Mouse (Mus musculus): Measurements from ENCODE around the gene Insl6. TPM values are rescaled to one million over a fixed set of nuclear protein-coding genes. Genes with fewer than 3 reads are reported as not detected.

The Insl6 gene
- polyA plus RNA-seq, 1 experiment from 2014 or later = 19.1 TPM

- H3K9me3 ChIP-seq (ENCODE audit: control insufficient read depth, low read length) = no peaks in the 10 kb centered on the region
- no peaks in the 10 kb centered on the region for H3K4me1 ChIP-seq (ENCODE audit: control insufficient read depth, insufficient read depth, low read length)
- H3K36me3 ChIP-seq (ENCODE audit: control insufficient read depth, insufficient read depth, low read length) = 0 out of 2 replicates have a peak, but pooled peaks cover 3% of the 10 kb centered on the region
- no peak overlapping the region for H3K27ac ChIP-seq (ENCODE audit: low read length)
- no peak for ATAC-seq
- no peak overlapping the region for H3K9ac ChIP-seq (ENCODE audit: low read depth, low read length)
- no peak overlapping the region for H3K4me2 ChIP-seq (ENCODE audit: low read depth, low read length)
- 94% methylated on average over 2 of the region's 2 CpGs for WGBS
- H3K4me3 ChIP-seq (ENCODE audit: low read length) = no peak overlapping the region
- H3K27me3 ChIP-seq (replicated peaks; ENCODE audit: control insufficient read depth, insufficient read depth, low read length) = no peaks in the 10 kb centered on the region
Observed at GRCm38 (mm10) chr19:29302119-29302518, 23.0 kb downstream of the Insl6 start.

- Histone ChIP-seq H3K4me1 (ENCODE audit: control insufficient read depth, insufficient read depth, low read length) (no peaks in the 10 kb centered on the region), H3K9me3 (ENCODE audit: control insufficient read depth, low read length) (no peaks in the 10 kb centered on the region), H3K9ac (ENCODE audit: low read depth, low read length) (no peak overlapping the region), H3K4me3 (ENCODE audit: low read length) (no peak overlapping the region), H3K4me2 (ENCODE audit: low read depth, low read length) (no peak overlapping the region), H3K27me3 (replicated peaks; ENCODE audit: control insufficient read depth, insufficient read depth, low read length) (no peaks in the 10 kb centered on the region), H3K27ac (ENCODE audit: low read length) (no peak overlapping the region), H3K36me3 (ENCODE audit: control insufficient read depth, insufficient read depth, low read length) (0 out of 2 replicates have a peak, but pooled peaks cover 3% of the 10 kb centered on the region)
- ATAC-seq = no peak
- 93% methylated on average over 13 of the region's 13 CpGs for WGBS
Observed at GRCm38 (mm10) chr19:29300919-29301318, 24.2 kb downstream of the Insl6 start.

- Histone ChIP-seq H3K9ac (ENCODE audit: low read depth, low read length) (no peak overlapping the region), H3K9me3 (ENCODE audit: control insufficient read depth, low read length) (no peaks in the 10 kb centered on the region), H3K4me2 (ENCODE audit: low read depth, low read length) (no peak overlapping the region), H3K27me3 (replicated peaks; ENCODE audit: control insufficient read depth, insufficient read depth, low read length) (no peaks in the 10 kb centered on the region), H3K4me3 (ENCODE audit: low read length) (no peak overlapping the region), H3K36me3 (ENCODE audit: control insufficient read depth, insufficient read depth, low read length) (0 out of 2 replicates have a peak, but pooled peaks cover 3% of the 10 kb centered on the region), H3K4me1 (ENCODE audit: control insufficient read depth, insufficient read depth, low read length) (no peaks in the 10 kb centered on the region), H3K27ac (ENCODE audit: low read length) (no peak overlapping the region)
- no peak for ATAC-seq
- WGBS = 92% methylated on average over 1 of the region's 1 CpGs
Observed at GRCm38 (mm10) chr19:29297366-29297765, 27.8 kb downstream of the Insl6 start.

GRCm38 (mm10) chr19:29296166-29296565, 29.0 kb downstream of the Insl6 start:
- no peaks in the 10 kb centered on the region for H3K4me1 ChIP-seq (ENCODE audit: control insufficient read depth, insufficient read depth, low read length)
- H3K27me3 ChIP-seq (replicated peaks; ENCODE audit: control insufficient read depth, insufficient read depth, low read length) = no peaks in the 10 kb centered on the region

GRCm38 (mm10) chr19:29294756-29295155, 30.4 kb downstream of the Insl6 start:
- no peaks in the 10 kb centered on the region for H3K9me3 ChIP-seq (ENCODE audit: control insufficient read depth, low read length)
- no peak for ATAC-seq
- no peak overlapping the region for H3K4me3 ChIP-seq (ENCODE audit: low read length)
- no peak overlapping the region for H3K27ac ChIP-seq (ENCODE audit: low read length)
- no peaks in the 10 kb centered on the region for H3K4me1 ChIP-seq (ENCODE audit: control insufficient read depth, insufficient read depth, low read length)
- H3K27me3 ChIP-seq (replicated peaks; ENCODE audit: control insufficient read depth, insufficient read depth, low read length) = no peaks in the 10 kb centered on the region
- WGBS = 65% methylated on average over 2 of the region's 2 CpGs
- no peak overlapping the region for H3K9ac ChIP-seq (ENCODE audit: low read depth, low read length)
- H3K36me3 ChIP-seq (ENCODE audit: control insufficient read depth, insufficient read depth, low read length) = no peaks in the 10 kb centered on the region
- H3K4me2 ChIP-seq (ENCODE audit: low read depth, low read length) = no peak overlapping the region

More at GRCm38 (mm10) chr19:29296166-29296565, 29.0 kb downstream of the Insl6 start:
- no peak overlapping the region for H3K4me2 ChIP-seq (ENCODE audit: low read depth, low read length)
- H3K36me3 ChIP-seq (ENCODE audit: control insufficient read depth, insufficient read depth, low read length) = 0 out of 2 replicates have a peak, but pooled peaks cover 3% of the 10 kb centered on the region
- H3K27ac ChIP-seq (ENCODE audit: low read length) = no peak overlapping the region
- no peak overlapping the region for H3K4me3 ChIP-seq (ENCODE audit: low read length)
- no peak overlapping the region for H3K9ac ChIP-seq (ENCODE audit: low read depth, low read length)
- no peak for ATAC-seq
- no peaks in the 10 kb centered on the region for H3K9me3 ChIP-seq (ENCODE audit: control insufficient read depth, low read length)

- no peaks in the 10 kb centered on the region for H3K9me3 ChIP-seq (ENCODE audit: control insufficient read depth, low read length)
- no peaks in the 10 kb centered on the region for H3K4me1 ChIP-seq (ENCODE audit: control insufficient read depth, insufficient read depth, low read length)
- no peak overlapping the region for H3K27ac ChIP-seq (ENCODE audit: low read length)
- H3K36me3 ChIP-seq (ENCODE audit: control insufficient read depth, insufficient read depth, low read length) = no peaks in the 10 kb centered on the region
- no peak overlapping the region for H3K9ac ChIP-seq (ENCODE audit: low read depth, low read length)
- no peaks in the 10 kb centered on the region for H3K27me3 ChIP-seq (replicated peaks; ENCODE audit: control insufficient read depth, insufficient read depth, low read length)
- 72% methylated on average over 4 of the region's 4 CpGs for WGBS
- no peak overlapping the region for H3K4me3 ChIP-seq (ENCODE audit: low read length)
- ATAC-seq = no peak
- H3K4me2 ChIP-seq (ENCODE audit: low read depth, low read length) = no peak overlapping the region
Observed at GRCm38 (mm10) chr19:29292546-29292945, 32.6 kb downstream of the Insl6 start.

- no peak overlapping the region for H3K4me2 ChIP-seq (ENCODE audit: low read depth, low read length)
- no peak overlapping the region for H3K9ac ChIP-seq (ENCODE audit: low read depth, low read length)
- WGBS = 57% methylated on average over 14 of the region's 14 CpGs
- no peaks in the 10 kb centered on the region for H3K27me3 ChIP-seq (replicated peaks; ENCODE audit: control insufficient read depth, insufficient read depth, low read length)
- H3K4me1 ChIP-seq (ENCODE audit: control insufficient read depth, insufficient read depth, low read length) = no peaks in the 10 kb centered on the region
- H3K9me3 ChIP-seq (ENCODE audit: control insufficient read depth, low read length) = no peaks in the 10 kb centered on the region
- no peak overlapping the region for H3K27ac ChIP-seq (ENCODE audit: low read length)
- no peak overlapping the region for H3K4me3 ChIP-seq (ENCODE audit: low read length)
- peaks cover 3% of the 10 kb centered on the region; the same call in 1 of the 2 replicates for H3K36me3 ChIP-seq (ENCODE audit: control insufficient read depth, insufficient read depth, low read length)
- peak; percentile 55; the same call in 1 of the 2 replicates for ATAC-seq
Observed at GRCm38 (mm10) chr19:29291532-29291931, 33.6 kb downstream of the Insl6 start.

GRCm38 (mm10) chr19:29287863-29288262, 37.3 kb downstream of the Insl6 start:
- Histone ChIP-seq H3K9me3 (ENCODE audit: control insufficient read depth, low read length) (no peaks in the 10 kb centered on the region), H3K9ac (ENCODE audit: low read depth, low read length) (no peak overlapping the region), H3K4me1 (ENCODE audit: control insufficient read depth, insufficient read depth, low read length) (no peaks in the 10 kb centered on the region), H3K36me3 (ENCODE audit: control insufficient read depth, insufficient read depth, low read length) (peaks cover 5% of the 10 kb centered on the region; the same call in 1 of the 2 replicates), H3K27me3 (replicated peaks; ENCODE audit: control insufficient read depth, insufficient read depth, low read length) (no peaks in the 10 kb centered on the region), H3K4me2 (ENCODE audit: low read depth, low read length) (no peak overlapping the region), H3K4me3 (ENCODE audit: low read length) (no peak overlapping the region), H3K27ac (ENCODE audit: low read length) (no peak overlapping the region)
- 78% methylated on average over 8 of the region's 8 CpGs for WGBS
- no peak for ATAC-seq

- Histone ChIP-seq H3K9ac (ENCODE audit: low read depth, low read length) (no peak overlapping the region), H3K27me3 (replicated peaks; ENCODE audit: control insufficient read depth, insufficient read depth, low read length) (no peaks in the 10 kb centered on the region), H3K4me2 (ENCODE audit: low read depth, low read length) (no peak overlapping the region), H3K27ac (ENCODE audit: low read length) (no peak overlapping the region), H3K4me1 (ENCODE audit: control insufficient read depth, insufficient read depth, low read length) (no peaks in the 10 kb centered on the region), H3K9me3 (ENCODE audit: control insufficient read depth, low read length) (no peaks in the 10 kb centered on the region), H3K36me3 (ENCODE audit: control insufficient read depth, insufficient read depth, low read length) (peaks cover 5% of the 10 kb centered on the region; the same call in 1 of the 2 replicates), H3K4me3 (ENCODE audit: low read length) (no peak overlapping the region)
- no peak for ATAC-seq
- WGBS = 48% methylated on average over 7 of the region's 7 CpGs
Observed at GRCm38 (mm10) chr19:29285451-29285869, 39.7 kb downstream of the Insl6 start.
